Mouse (Mus musculus): ENCODE results near the gene Arrb1. TPM values are rescaled to one million over a fixed set of nuclear protein-coding genes. Genes with fewer than 3 reads are reported as not detected.
"Not testable (repeated sequence)": the region's sequence is repeated elsewhere in the genome, so short reads cannot be mapped to it uniquely, and the experiment has no call there.

Arrb1 gene
- total RNA-seq (2021) = 10 to 100 TPM; 13.8 to 15.4 TPM
- long read RNA-seq, experiment 1, partial matches to known transcripts = 0 of 6 reads
- long read RNA-seq, experiment 1, other reads (novel, unspliced or antisense) = 6 of 6 reads
- long read RNA-seq, experiment 2, full-length matches to known transcripts = 1 of 5 reads
- long read RNA-seq, experiment 2, partial matches to known transcripts = 0 of 5 reads
- long read RNA-seq, experiment 2, other reads (novel, unspliced or antisense) = 4 of 5 reads

DNA sequence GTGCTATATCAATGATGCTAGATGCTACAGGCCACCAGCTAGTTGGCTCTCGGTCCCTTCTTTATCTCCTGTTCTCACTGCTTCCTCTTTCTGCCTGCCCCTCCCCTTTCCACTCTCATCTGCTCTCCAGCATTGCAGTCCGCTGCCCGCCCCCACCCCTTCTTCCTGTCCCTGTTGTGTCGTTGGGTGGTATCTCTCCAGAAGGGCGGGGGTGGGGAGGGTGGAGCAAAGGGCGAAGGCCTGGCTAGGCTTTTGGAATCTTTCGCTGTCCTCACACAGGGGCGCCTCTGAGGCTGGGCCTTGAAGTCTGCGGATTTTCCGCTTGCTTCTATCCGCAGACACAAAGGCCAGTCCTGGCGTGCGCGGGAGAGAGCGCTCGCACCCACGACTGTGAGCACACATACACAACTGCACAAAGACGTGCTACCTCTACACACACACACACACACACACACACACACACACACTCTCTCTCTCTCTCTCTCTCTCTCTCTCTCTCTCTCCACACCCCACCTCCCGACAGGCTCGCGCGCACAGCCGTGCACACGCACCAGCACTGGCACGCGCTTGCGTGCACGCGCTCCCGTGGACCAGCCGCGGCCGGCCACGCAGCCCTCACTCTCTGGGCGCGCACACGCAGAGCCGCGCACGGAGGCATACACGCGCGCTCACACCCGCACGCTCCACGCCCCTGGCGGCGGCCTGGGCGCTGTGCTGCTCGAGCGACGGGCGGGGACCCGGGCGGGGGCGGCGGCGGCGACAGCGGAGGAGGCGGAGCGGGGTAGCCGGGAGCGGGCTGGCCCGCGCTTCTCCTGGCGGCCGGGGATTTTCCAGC, at the start of gene Arrb1:
Gene Arrb1 (plus strand): TSS at position 566 of the 835 bp plus-strand sequence.
- DNase-seq (ENCODE audit: low spot score) = peak; percentile 76

DNA sequence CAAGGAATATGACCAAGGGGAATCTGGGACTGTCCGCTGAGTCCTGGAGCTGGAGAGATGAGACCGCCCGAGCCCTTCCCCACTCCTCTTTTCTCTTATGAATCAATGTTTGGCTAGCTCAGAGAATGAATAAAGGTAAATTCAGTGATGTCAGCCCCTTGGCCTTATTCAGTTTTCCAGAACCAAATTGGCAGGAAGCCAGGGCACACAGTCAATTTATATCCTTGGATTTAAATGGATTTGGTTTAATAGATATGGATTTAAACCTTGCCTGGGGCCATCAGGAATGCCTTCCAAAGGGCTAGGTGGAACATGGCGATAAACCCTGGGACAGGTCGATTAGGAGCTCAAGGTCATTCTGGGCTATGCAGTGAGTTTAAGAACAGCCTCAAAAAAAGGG, 45.6 kb upstream of the Arrb1 start:
- no peak for DNase-seq (ENCODE audit: low spot score)

DNA sequence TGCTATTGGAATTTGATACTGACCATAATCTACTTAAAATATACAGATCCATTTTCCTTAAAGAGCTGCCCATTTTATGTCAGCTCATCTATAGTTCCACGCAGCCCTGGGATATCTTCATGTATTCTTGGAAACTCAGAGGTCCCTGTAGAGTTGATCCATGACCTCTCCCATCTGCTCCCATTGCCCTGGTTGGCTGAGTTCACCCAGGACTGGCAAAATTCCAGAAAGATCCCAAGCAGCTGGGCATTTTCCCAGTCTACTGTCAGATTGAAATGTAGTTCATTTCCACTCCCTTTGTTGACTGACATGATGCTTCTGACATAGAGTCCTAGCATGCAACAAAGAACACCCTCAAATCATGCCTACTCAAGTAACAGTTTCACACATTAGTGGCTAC, 36.1 kb upstream of the Arrb1 start:
- DNase-seq (ENCODE audit: low spot score) = no peak

DNA sequence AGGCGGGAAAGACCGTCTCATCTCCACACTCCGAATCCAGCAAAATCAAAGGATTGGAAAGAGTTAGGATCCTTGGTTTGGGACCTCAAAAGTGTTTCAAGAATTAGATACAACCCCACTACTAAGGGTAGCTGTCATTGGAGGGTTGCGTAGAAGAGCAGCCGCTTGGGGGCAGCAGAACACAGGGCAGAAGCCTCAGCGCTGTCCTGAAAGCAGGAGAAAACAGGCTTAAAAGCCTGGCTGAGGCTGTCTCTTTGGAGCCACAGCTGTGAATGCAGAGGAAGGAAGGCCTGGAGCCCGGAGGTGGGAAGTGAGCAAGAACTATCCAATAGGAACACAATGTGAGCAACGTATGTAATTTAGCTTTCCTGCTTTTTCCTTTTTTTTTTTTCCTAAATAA, 35.1 kb upstream of the Arrb1 start:
- DNase-seq (ENCODE audit: low spot score) = peak; percentile 75

DNA sequence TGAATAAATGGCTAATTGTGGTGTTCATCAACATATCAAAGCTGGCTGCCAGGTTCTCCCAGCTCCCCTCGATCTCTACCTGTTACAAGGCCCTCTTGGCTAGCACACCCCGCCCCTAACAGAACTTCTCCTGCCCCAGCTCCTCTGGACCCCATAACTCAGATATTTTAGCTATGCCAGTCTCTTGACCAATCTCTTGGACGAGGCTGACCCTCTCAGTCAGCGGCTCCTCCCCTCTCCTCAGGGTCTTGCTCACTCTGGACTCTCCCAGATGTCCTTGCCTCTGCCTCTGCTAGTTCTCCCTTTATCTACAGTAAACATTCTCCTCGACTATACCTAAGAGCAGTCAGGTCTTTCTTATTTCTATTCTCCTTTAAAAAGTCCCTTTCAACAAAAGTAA, 34.6 kb upstream of the Arrb1 start:
- no peak for DNase-seq (ENCODE audit: low spot score)

DNA sequence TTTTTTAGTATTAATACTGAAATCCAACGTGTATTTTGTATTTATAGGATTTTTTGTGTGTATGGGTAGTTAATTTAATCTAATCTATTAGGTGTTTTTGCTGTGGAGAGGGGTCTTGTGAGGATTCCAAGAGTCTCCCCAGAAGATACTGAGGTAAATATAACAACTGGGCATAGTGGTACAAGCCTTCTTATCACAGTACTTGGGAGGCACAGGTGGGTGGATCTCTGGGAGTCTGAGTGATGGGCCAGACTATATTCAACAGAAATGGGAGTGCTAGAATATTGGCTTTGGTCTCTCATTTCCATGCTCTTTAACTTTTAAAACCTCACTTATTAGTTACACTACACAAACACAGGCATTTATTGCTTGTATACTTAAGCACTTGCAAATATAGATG, 34.1 kb upstream of the Arrb1 start:
- no peak for DNase-seq (ENCODE audit: low spot score)

DNA sequence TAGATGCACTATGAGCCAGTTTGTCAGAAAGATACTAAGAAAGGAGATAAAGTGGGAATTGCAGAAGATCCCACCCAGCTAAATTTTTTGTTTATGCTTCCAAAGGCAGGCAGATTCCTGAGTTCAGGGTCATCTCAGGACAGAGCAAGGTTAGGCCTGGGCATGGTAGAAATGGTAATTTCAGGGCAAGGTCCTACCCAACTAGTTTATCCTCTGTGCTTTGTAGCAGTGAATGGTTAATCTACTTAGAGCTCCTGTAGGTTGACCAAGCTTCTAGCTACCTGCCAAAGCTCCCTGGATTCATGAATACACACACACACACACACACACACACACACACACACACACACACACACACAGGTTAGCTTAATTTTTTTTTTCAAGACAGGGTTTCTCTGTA, 30.7 kb upstream of the Arrb1 start:
- no peak for DNase-seq (ENCODE audit: low spot score)

DNA sequence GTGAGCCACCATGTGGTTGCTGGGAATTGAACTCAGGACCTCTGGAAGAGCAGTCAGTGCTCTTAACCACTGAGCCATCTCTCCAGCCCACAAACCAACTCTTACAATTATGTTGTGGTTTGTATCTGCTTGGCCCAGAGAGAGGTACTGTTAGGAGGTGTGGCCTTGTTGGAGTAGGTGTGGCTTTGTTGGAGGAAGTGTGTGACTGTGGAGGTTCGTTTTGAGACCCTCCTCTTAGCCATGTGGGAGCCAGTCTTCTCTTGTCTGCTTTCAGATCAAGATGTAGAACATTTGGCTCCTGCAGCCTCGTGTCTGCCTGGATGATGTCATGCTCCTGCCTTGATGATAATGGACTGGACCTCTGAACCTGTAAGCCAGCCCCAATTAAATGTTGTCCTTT, 27.1 kb upstream of the Arrb1 start:
- DNase-seq (ENCODE audit: low spot score) = not testable (repeated sequence)

DNA sequence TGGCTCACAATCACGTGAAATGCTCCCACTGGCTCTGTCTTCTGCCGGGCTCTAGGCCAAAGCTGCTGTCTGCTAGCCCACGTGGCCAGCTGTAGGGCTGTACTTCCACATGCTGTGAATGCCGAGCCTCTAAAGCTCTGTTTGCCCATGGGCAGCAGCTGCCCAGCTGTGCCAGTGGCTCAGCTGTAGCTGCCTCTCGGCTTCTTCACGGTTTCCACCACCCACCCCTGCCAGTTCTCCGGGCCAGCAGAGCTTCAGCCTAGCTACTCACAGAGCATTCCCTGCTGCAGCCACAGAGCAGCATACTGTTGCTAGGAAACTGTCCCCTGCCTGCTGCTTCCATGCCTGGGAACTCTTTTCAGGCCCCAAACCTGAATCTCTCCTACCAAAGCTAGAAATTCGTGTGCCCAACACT, 25.2 kb upstream of the Arrb1 start:
- peak; percentile 36 for DNase-seq (ENCODE audit: low spot score)

DNA sequence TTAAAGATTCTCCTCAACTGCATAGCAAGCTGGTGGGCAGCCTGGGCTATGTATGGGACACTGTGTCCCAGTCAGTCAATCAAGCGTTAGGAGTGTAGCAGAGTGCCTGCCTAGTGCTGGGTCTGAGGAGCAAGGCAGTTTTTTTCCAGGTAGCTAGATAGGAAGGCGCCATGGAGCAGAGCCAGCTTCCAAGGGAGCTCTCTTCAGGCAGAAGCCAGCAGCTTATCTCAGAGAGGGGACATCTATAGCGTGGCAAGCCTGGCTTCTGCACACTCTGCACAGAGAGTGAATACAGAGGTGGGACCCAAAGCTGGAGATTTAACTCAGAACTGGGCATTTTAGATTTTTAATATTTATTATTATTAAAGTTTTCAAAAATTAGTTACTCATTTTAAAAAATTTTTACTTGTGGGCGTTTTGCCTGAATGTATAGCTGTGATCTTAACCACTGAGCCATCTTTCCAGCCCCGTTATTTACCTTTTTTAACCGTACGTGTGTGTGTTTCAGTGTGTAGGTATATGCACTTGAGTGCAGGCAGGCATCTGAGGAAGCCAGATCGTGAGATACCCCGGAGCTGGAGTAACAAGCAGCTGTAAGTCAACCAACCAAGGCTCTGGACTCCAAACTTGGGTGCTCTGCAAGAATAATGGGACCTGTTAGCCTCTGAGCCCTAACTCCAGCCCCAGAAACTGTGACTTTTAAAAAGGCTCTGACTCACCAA, 19.0 kb upstream of the Arrb1 start:
- no peak for DNase-seq (ENCODE audit: low spot score)

DNA sequence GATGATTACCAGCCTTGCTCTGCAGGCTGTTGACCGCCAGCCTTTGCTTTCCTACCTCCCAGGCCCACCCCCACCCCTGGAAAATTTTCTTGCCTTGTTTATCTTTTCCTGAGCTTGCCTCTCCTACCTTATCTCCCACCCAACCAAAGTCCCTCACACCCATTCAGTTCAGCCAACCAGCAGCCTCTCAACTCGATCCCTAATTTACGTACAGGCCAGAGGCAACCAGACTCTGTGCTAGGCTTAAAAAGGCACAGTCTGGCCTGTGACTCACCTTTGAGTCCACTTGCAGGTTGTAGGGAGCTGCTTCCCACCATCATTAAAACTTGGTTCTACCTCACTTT, 18.5 kb upstream of the Arrb1 start:
- no peak for DNase-seq (ENCODE audit: low spot score)

DNA sequence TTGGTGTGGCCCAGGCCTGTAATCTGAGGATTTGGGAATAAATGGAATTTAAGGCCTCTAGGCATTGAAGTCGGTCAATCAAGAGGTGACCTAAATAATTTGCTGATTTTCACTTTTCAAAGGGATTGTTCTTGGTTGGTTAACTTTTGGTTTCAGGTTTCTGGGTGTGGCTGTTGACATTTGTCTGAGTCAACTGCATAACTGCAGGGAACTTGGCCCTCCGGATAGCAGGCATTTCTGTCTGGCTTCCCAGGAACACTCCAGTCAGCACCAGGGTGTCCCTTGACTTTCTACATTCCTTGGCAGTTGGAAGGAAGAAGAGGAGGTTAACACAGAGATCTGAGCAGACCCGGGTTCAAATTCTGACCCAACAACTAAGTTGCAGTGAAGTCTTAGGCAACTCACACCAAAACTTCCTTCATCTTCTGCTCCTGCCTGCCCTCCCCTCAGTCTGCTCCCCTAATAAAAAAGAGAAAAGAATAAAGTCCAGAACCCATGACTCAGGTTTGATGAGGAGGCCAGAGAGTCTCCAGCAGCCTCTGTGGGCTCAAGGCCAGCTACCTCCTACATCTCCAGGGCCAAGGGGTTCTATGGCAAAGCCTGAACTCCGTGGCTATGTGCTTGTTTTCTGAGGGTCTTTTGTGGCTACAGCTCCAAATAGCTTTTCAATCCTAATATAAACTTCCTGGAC, 16.2 kb upstream of the Arrb1 start:
- peak; percentile 21 for DNase-seq (ENCODE audit: low spot score)

DNA sequence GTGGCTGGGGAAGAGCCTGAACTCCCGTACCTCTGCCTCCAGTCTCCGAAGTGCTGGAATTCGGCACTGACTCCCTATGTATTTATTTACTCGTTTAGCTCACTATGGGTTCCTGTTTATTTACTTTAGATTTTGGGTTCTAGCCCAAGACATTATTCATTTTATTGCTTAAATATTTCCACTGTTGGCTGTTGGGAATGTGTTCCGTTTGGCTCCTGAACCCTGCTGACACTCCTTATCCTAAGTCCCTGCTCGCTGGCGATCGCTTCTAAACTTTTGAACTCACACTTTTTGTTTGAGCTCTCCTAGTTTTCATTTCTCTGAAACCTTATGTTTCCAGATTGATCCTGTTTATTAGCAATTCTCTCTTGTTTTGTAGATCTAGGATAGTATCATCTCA, 12.1 kb upstream of the Arrb1 start:
- no peak for DNase-seq (ENCODE audit: low spot score)

DNA sequence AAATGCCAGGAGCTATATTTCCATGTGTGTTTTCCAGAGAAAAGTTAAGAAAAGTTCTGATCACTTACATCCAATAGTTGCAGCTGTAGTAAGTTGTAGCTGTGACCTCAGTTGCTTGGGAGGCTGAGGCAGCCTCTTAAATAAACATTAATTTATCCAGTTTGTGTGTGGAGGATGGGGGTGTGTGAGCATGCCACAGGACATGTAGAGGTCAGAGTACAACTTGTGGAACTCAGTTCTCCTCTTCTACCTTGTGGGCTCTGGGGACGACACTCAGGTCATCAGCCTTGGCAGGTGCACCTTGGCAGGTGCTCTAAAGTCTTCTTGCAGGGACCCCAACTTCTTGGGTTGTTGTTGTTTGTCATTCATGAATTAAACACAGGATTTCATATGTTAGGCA, 11.4 kb upstream of the Arrb1 start:
- DNase-seq (ENCODE audit: low spot score) = no peak

DNA sequence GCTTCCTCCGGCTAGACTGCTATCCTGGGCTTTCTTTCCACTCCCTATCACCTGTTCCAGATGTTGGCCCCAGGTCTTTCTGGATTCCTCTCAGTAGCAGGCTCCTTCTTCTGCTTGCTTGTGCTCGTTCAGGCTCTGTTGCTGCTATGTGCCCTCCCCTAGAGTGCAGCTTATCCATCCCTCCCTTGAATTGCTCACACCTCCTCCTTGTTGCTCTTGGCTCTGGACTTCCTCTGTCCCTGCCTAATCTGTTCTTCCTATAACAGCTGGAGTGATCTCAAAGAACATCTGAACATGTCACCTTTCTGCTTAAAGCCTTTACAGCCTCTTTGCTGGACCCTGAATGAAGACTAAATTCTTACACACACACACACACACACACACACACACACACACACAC, 6.7 kb upstream of the Arrb1 start:
- DNase-seq (ENCODE audit: low spot score) = no peak

DNA sequence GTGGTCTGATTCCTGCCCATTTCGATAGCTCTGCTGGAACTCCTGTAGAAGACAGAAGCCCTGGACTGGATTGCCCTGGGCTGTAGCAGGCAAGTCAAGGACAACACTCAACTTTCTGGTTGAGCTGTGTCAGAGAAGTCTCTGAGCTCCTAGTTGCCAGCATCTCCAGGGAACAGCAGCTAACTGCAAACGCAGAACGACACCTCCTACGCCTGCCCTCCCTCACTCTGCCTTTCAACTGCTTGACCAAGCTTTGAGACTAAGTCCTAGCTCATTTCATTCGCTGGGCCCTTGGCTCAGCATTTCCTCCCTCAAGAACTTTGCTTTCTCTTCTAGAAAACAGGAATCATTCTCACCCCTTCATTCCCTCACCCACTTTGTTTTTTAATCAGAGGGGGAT, 5.9 kb upstream of the Arrb1 start:
- no peak for DNase-seq (ENCODE audit: low spot score)

DNA sequence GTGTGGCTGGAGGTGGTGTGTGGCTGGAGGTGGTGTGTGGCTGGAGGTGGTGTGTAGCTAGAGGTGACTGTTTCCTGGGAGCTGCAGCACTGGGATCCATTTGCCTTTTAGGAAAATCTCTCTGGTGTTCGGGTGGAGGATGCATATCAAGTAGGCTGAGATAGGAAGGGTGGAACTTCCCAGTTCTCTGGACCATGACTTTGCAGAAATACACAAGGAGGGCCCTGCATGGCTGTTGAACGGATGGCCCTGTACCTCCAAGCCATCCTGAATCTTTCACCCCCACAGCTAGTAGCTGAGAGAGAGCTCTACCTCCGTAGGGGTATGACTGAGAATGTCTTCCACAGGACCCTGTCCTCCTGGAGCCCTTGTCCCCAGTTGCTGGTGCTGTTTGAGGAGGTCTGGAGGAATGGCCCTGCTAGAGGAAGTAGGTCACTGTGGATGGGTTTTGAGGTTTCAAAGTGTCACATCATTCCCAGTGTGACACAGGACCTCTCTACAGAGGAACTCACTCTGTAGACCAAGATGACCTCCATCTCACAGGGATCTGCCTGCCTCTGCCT, 3.8 kb upstream of the Arrb1 start:
- no peak for DNase-seq (ENCODE audit: low spot score)

DNA sequence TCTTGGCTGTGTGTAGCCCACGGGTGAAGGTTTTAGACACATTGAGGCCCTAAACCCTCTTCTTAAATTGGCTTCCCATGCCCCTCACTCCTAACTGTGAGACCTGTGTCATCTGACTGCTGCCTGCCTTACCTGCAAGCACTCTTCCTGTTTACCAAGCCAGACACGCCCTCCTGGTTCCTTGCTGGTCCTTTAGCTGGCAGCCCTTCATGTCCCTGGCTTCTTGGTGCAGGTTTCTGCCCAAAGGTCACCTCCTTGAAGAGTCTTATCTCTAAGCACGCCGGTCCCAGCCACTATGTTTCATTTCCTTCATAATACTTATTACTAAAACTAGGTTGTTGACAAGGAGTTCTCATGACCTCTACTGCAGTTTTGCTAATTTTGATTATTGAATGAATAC, 2.7 kb upstream of the Arrb1 start:
- no peak for DNase-seq (ENCODE audit: low spot score)

DNA sequence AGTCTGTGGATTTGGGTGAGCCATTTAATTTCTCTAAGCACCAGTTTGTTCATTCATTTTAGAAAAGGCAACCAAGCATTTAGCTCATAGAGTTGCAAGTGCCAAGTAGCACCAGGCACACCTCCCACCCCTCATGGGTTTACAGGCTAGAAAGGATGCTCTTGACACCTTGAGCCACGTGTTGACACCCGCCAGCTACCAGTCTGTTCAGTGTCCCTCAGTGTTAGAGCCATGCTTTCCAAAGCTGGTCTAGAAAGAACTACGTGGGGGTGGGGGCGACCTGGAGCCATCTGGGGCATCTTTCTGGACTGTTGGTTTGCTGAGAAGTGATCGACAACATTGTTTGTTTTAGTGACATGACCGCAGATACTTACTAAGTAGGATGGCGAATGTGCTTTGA, 1.7 kb upstream of the Arrb1 start:
- no peak for DNase-seq (ENCODE audit: low spot score)

DNA sequence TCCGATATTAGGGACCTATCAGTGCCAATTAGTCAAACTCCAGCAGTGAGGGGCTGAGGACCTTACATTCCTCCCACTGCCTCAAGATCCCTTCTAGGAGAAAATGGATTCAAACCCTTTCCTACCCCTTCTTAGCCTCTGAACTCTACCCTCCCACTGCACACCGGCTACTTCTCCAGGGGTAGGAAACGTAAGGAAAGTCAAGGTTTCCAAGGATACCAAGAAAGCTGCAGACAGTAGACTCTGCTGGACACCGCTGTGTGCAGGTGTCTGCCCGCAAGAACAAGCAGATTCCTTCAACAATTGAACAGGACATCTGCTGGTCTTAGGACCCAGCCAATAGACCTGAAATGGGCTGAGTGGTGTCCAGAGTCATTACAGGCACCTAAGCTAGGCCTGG, 765 bp upstream of the Arrb1 start:
- DNase-seq (ENCODE audit: low spot score) = no peak

DNA sequence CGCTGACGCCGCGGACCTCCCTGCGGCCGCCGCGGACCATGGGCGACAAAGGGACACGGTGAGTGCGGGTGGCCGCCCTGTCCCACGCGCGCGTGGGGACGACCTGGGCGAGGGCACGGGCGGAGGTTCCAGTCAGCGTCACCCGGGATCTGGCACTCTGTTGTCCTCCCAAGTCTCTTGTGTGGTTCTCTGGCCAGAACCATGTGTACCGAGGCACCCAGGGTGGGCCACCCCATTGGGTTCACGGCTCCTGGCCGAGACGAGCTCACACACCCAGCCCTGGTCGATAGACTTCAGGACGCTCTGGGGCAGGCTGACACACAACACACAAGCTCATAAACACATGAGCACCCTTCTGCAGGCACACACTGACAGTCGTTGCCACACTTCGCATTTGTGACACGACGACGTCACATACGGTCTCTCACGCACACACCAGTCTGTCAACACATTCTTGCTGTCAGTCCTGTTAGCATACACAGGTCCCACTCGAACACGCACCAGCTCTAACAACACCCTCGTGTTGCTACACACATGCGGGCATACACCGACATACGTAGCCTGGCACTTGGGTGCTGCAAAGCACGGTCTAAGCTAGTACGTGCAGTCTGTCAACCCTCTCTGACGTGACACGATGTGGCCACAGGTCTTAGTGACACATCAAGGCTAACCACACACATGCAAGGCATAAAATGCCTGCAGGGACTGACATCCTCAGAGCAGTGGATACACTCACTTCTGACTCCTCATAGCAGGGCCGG, 655 bp downstream of the Arrb1 start:
- DNase-seq (ENCODE audit: low spot score) = no peak

All from gastrocnemius, adult 18-20 months (tissue).